In genomic region chr4:88023567-88023966, GRCm38 (mm10) we compare ENCODE assay signal across 27 mouse cellular contexts. TPM values are rescaled to one million over a fixed set of nuclear protein-coding genes. Genes with fewer than 3 reads are reported as not detected.
DNase-seq lines count a peak whose midpoint lies in the region; ATAC-seq and TF ChIP-seq lines count a peak whose summit lies in the region.
"Had no signal": no experiment of that assay in that cellular context is flagged by ENCODE, and none has a peak within 500 bp of the region (broad histone marks: within the 10 kb centered on the region; RNA-seq: fewer than 3 reads in every experiment).

No protein-coding gene starts in this region.

- H3K9ac ChIP-seq in forebrain, embryonic 15.5 days (replicated peaks) = no peak overlapping the region
- H3K9ac ChIP-seq: embryonic facial prominence, embryonic 12.5 days; embryonic facial prominence, embryonic 15.5 days; heart, embryonic 12.5 days; heart, embryonic 15.5 days; hindbrain, embryonic 13.5 days had no signal

- no peak overlapping the region for H3K4me2 ChIP-seq in forebrain, embryonic 15.5 days (replicated peaks)
- H3K4me2 ChIP-seq: embryonic facial prominence, embryonic 12.5 days; embryonic facial prominence, embryonic 15.5 days; heart, embryonic 12.5 days; heart, embryonic 15.5 days; hindbrain, embryonic 13.5 days had no signal

- H3K27me3 ChIP-seq in G1E (ENCODE audit: insufficient read depth, low read length) = no peaks in the 10 kb centered on the region
- no peaks in the 10 kb centered on the region for H3K27me3 ChIP-seq in forebrain, embryonic 15.5 days
- H3K27me3 ChIP-seq: embryonic facial prominence, embryonic 12.5 days; embryonic facial prominence, embryonic 15.5 days; heart, embryonic 12.5 days; heart, embryonic 15.5 days; hindbrain, embryonic 13.5 days had no signal

- peak; percentile 44 for DNase-seq in CD4-positive, CD25-positive, alpha-beta regulatory T cell, adult 2 months (ENCODE audit: low read depth, low spot score)
- no peak for DNase-seq in G1E (ENCODE audit: low spot score)
- no peak for DNase-seq in T-cell, adult 2 months (ENCODE audit: low spot score)
- DNase-seq: adrenal gland, postnatal 10 days; adrenal gland, postnatal 36 days; B cell, adult 2 months; cerebellum, adult 11 months; cerebellum, adult 2 months; cerebellum, adult 9-11 months; cerebellum, postnatal 25 days; gastrocnemius, postnatal 10 days; gastrocnemius, postnatal 36 days; heart, postnatal 10 days; heart, postnatal 36 days; kidney, adult 18-20 months had no signal

- peak; percentile 73 for ATAC-seq in G1E (ENCODE audit: extremely low read depth, insufficient number of reproducible peaks, low FRiP score, poor library complexity, severe bottlenecking)
- peak; percentile 53 for ATAC-seq in inflammation-experienced regulatory T-cells, adult 6 months
- ATAC-seq in megakaryocyte, adult 5-6 weeks (ENCODE audit: poor library complexity, severe bottlenecking) = no peak
- ATAC-seq in forebrain, embryonic 15.5 days (replicated peaks) = no peak
- ATAC-seq: forebrain, embryonic 14.5 days; hindbrain, embryonic 16.5 days; intestine, embryonic 16.5 days had no signal

- H3K9me3 ChIP-seq in G1E (replicated peaks) = no peaks in the 10 kb centered on the region
- H3K9me3 ChIP-seq in forebrain, embryonic 15.5 days = no peaks in the 10 kb centered on the region
- H3K9me3 ChIP-seq: embryonic facial prominence, embryonic 12.5 days; embryonic facial prominence, embryonic 15.5 days; heart, embryonic 12.5 days; heart, embryonic 15.5 days; hindbrain, embryonic 10.5 days; hindbrain, embryonic 13.5 days had no signal

- peaks cover 37% of the 10 kb centered on the region for H3K4me1 ChIP-seq in G1E (ENCODE audit: insufficient read depth, low read depth, low read length)
- H3K4me1 ChIP-seq in forebrain, embryonic 15.5 days = peaks cover 33% of the 10 kb centered on the region
- H3K4me1 ChIP-seq: embryonic facial prominence, embryonic 12.5 days; embryonic facial prominence, embryonic 15.5 days had no signal

- 87% methylated on average over 5 of the region's 5 CpGs for WGBS in forebrain, embryonic 15.5 days

- no peak overlapping the region for H3K27ac ChIP-seq in forebrain, embryonic 15.5 days (replicated peaks)
- H3K27ac ChIP-seq: embryonic facial prominence, embryonic 12.5 days; embryonic facial prominence, embryonic 15.5 days; heart, embryonic 15.5 days; hindbrain, embryonic 10.5 days; hindbrain, embryonic 13.5 days had no signal

- TF ChIP-seq CTCF in G1E (IDR thresholded peaks at IDR 0.05; ENCODE audit: low read depth, low read length) = no peak

- H3K36me3 ChIP-seq in G1E (replicated peaks) = peaks cover 31% of the 10 kb centered on the region
- H3K36me3 ChIP-seq in forebrain, embryonic 15.5 days = peaks cover 27% of the 10 kb centered on the region
- H3K36me3 ChIP-seq: heart, embryonic 15.5 days had no signal

- no peak overlapping the region; the same call in 1 of the 2 replicates for H3K4me3 ChIP-seq in G1E (ENCODE audit: low read depth, low read length)
- H3K4me3 ChIP-seq in forebrain, embryonic 15.5 days = no peak overlapping the region
- H3K4me3 ChIP-seq: embryonic facial prominence, embryonic 12.5 days; embryonic facial prominence, embryonic 15.5 days; heart, embryonic 12.5 days; heart, embryonic 15.5 days; hindbrain, embryonic 10.5 days; hindbrain, embryonic 13.5 days had no signal

RNA-seq across cellular contexts. Expression of gene Mllt3, which starts 9.6 kb away (rescaled TPM):
- total RNA-seq in G1E (2014; fragmentation: Nextera tagmentation) (105 and 123 TPM in 2 replicates), G1E (2017) (79.6 and 97.8 TPM in 2 replicates)
- polyA plus RNA-seq in G1E (2012) = 10.6 and 12.1 TPM in 2 replicates
- 100 to 1,000 TPM in 2 of 3 experiments, 10 to 100 TPM in 1; 91.7 to 126 (median 120) TPM for polyA plus RNA-seq in inflammation-experienced regulatory T-cells, adult 6 months (2017; shearing (Covaris generic))
- 6.2 and 8.1 TPM in 2 replicates for total RNA-seq in megakaryocyte, adult 5-6 weeks (2015)
- total RNA-seq in megakaryocyte, adult 5-6 weeks (2017) = 7.3 and 18.5 TPM in 2 replicates
- polyA plus RNA-seq in forebrain, embryonic 15.5 days (2015; fragmentation: Nextera tagmentation; extraction: Ambion mirVana) = 151 and 163 TPM in 2 replicates

Comparison
In these comparisons a context has a peak if more than half of its experiments do, and no peak if none do; other contexts are left out.
1. ATAC-seq: peak in G1E (single experiment) and inflammation-experienced regulatory T-cells, adult 6 months (single experiment); none in megakaryocyte, adult 5-6 weeks (single experiment) and forebrain, embryonic 15.5 days (single experiment).